Mouse (Mus musculus) adrenal gland, postnatal 10 days (tissue): Measurements from ENCODE around the gene Zbtb21. TPM values are rescaled to one million over a fixed set of nuclear protein-coding genes. Genes with fewer than 3 reads are reported as not detected.
A peak's percentile ranks its signal among the peaks of the same experiment; 100 is the strongest.
"Not testable (repeated sequence)": the region's sequence is repeated elsewhere in the genome, so short reads cannot be mapped to it uniquely, and the experiment has no call there.

Experiments used
- DNase-seq: peaks from one replicate; pipeline ENCODE4 v3.0.0; 2021; ENCODE audit warnings: mixed read lengths
- total RNA-seq, 2 experiments: library from RNA; stranded (reverse); gene quantifications; 2 replicates each; pipeline ENCODE4 v1.2.3; 2021

The Zbtb21 gene
- total RNA-seq, 2 experiments from 2014 or later = 25.5 to 29.6 TPM

- no peak for DNase-seq
Measured at GRCm38 (mm10) chr16:97948836-97949235, 13.6 kb downstream of the Zbtb21 start.

GRCm38 (mm10) chr16:97946993-97947392, 15.4 kb downstream of the Zbtb21 start:
- not testable (repeated sequence) for DNase-seq

GRCm38 (mm10) chr16:97941844-97942243, 20.6 kb downstream of the Zbtb21 start:
- no peak for DNase-seq

GRCm38 (mm10) chr16:97940471-97940973, 21.9 kb downstream of the Zbtb21 start:
- no peak for DNase-seq

GRCm38 (mm10) chr16:97935815-97936214, 26.6 kb downstream of the Zbtb21 start:
- DNase-seq = no peak

- peak; percentile 47 for DNase-seq
Measured at GRCm38 (mm10) chr16:97930231-97930630, 32.2 kb downstream of the Zbtb21 start.

GRCm38 (mm10) chr16:97929520-97929919, 32.9 kb downstream of the Zbtb21 start:
- no peak for DNase-seq

GRCm38 (mm10) chr16:97927331-97927938, 35.0 kb downstream of the Zbtb21 start:
- no peak for DNase-seq

GRCm38 (mm10) chr16:97926381-97926780, 36.0 kb downstream of the Zbtb21 start:
- DNase-seq = no peak

GRCm38 (mm10) chr16:97925760-97926159, 36.7 kb downstream of the Zbtb21 start:
- DNase-seq = no peak

GRCm38 (mm10) chr16:97923700-97924099, 38.7 kb downstream of the Zbtb21 start:
- no peak for DNase-seq

- no peak for DNase-seq
Measured at GRCm38 (mm10) chr16:97922779-97923126, 39.7 kb downstream of the Zbtb21 start.

- peak; percentile 94 for DNase-seq
Measured at GRCm38 (mm10) chr16:97921961-97922778, 40.3 kb downstream of the Zbtb21 start.

- no peak for DNase-seq
Measured at GRCm38 (mm10) chr16:97920621-97921020, 41.8 kb downstream of the Zbtb21 start.

- DNase-seq = no peak
Measured at GRCm38 (mm10) chr16:97919793-97920192, 42.6 kb downstream of the Zbtb21 start.

- no peak for DNase-seq
Measured at GRCm38 (mm10) chr16:97912873-97913272, 49.5 kb downstream of the Zbtb21 start.

GRCm38 (mm10) chr16:97909356-97909755, 53.1 kb downstream of the Zbtb21 start:
- DNase-seq = peak; percentile 25

- no peak for DNase-seq
Measured at GRCm38 (mm10) chr16:97907496-97907895, 54.9 kb downstream of the Zbtb21 start.

GRCm38 (mm10) chr16:97906337-97906736, 56.1 kb downstream of the Zbtb21 start:
- no peak for DNase-seq

- DNase-seq = no peak
Measured at GRCm38 (mm10) chr16:97905449-97905991, 56.9 kb downstream of the Zbtb21 start.

GRCm38 (mm10) chr16:97904035-97904434, 58.4 kb downstream of the Zbtb21 start:
- no peak for DNase-seq

- peak; percentile 60 for DNase-seq
Measured at GRCm38 (mm10) chr16:97897346-97898024, 64.9 kb downstream of the Zbtb21 start.
